Mouse (Mus musculus) limb, embryonic 14.5 days (tissue): Measurements from ENCODE around the gene Olfr922. TPM values are rescaled to one million over a fixed set of nuclear protein-coding genes. Genes with fewer than 3 reads are reported as not detected.

Experiments used
- ATAC-seq: fragments of 200-750 bp; cut with Nextera tagmentation; 2 replicates; pipeline ENCODE4 v1.8.0; 2017; ENCODE audit warnings: low read depth, moderate number of reproducible peaks, moderate TSS enrichment; ENCODE audit not compliant: low FRiP score
- DNase-seq: peaks from one replicate; pipeline ENCODE4 v3.0.0-alpha.2; 2015; ENCODE audit warnings: low spot score
- H3K27ac ChIP-seq: fragments of 300-500 bp; sonication (generic); replicated peaks from 2 replicates; pipeline ENCODE4 v1.5.1; 2014; ENCODE audit warnings: low read depth, mild to moderate bottlenecking, low read length, moderate library complexity, mixed read lengths
- H3K27me3 ChIP-seq: fragments of 300-500 bp; sonication (generic); 2 replicates; pipeline ENCODE4 v1.6.1; 2014; ENCODE audit warnings: low read length, mixed read lengths; ENCODE audit not compliant: control insufficient read depth, insufficient read depth
- H3K36me3 ChIP-seq: fragments of 300-500 bp; sonication (generic); 2 replicates; pipeline ENCODE4 v1.6.1; 2014; ENCODE audit warnings: mild to moderate bottlenecking, low read length, moderate library complexity, mixed read lengths; ENCODE audit not compliant: control insufficient read depth, insufficient read depth
- H3K4me1 ChIP-seq: fragments of 300-500 bp; sonication (generic); 2 replicates; pipeline ENCODE4 v1.6.1; 2014; ENCODE audit warnings: antibody characterized with exemption, low read length, mixed read lengths; ENCODE audit not compliant: control insufficient read depth, insufficient read depth
- H3K4me2 ChIP-seq: fragments of 300-500 bp; sonication (generic); replicated peaks from 2 replicates; pipeline ENCODE4 v1.6.1; 2014; ENCODE audit warnings: low read depth, mild to moderate bottlenecking, low read length, moderate library complexity; ENCODE audit not compliant: severe bottlenecking
- H3K4me3 ChIP-seq: fragments of 300-500 bp; sonication (generic); replicated peaks from 2 replicates; pipeline ENCODE4 v1.5.1; 2014; ENCODE audit warnings: low read length
- H3K9ac ChIP-seq: fragments of 300-500 bp; sonication (generic); 2 replicates; pipeline ENCODE4 v1.6.1; 2014; ENCODE audit warnings: mild to moderate bottlenecking, low read depth, low read length, moderate library complexity; ENCODE audit not compliant: severe bottlenecking
- H3K9me3 ChIP-seq: fragments of 300-500 bp; sonication (generic); 2 replicates; pipeline ENCODE4 v1.6.1; 2016; ENCODE audit warnings: low read length; ENCODE audit not compliant: control insufficient read depth
- POLR2A ChIP-seq: fragments of 200-500 bp; IDR thresholded peaks from 2 replicates; pipeline ENCODE4 v1.8.0; 2012; ENCODE audit warnings: inconsistent platforms, mild to moderate bottlenecking, moderate library complexity, borderline replicate concordance; ENCODE audit not compliant: insufficient read depth, insufficient read length; ENCODE audit errors: extremely low read depth
- WGBS: fragments of 180-500 bp; shearing (Covaris S2); extraction: QIAGEN DNeasy Blood & Tissue Kit; methylation state at CpG from one replicate; pipeline ENCODE4 v1.1.7; 2014; 5-methylcytosine and 5-hydroxymethylcytosine counted together
- polyA plus RNA-seq, 2 experiments: library from polyadenylated mRNA; depleted of rRNA in 1 of 2; stranded (reverse) in 1 of 2; unstranded in 1 of 2; fragments of >200 nt; fragmentation: Nextera tagmentation in 1 of 2; extraction: Ambion mirVana in 1 of 2; gene quantifications; 2 replicates each; pipeline versions ENCODE4 v1.2.1 to v1.2.3; 2012 to 2014

Olfr922 gene
- polyA plus RNA-seq, 2 experiments, result not detected

DNA sequence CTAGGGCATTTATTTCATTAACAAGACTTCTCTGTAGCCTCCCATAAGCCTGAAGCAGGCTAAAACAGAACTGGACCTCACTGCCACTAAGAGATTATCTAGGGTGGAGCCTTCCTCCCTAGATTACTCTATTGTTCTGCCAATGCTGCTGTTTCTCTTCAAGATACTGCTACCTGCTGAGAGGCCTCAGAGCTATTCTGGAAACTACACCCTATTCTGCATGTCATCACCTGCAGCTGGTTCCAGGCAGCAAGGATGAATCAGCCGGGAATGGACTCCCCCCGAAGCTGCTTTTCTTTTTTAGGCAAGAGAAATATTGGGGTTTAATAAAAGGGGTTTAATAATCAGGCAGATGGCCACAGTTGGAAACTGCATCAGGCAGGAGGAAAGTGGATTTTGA lies 18.6 kb downstream of the Olfr922 start:
- Histone ChIP-seq H3K27me3 (no peaks in the 10 kb centered on the region), H3K9me3 (no peaks in the 10 kb centered on the region), H3K9ac (no peak overlapping the region), H3K4me1 (no peaks in the 10 kb centered on the region), H3K27ac (no peak overlapping the region), H3K4me2 (no peak overlapping the region), H3K4me3 (no peak overlapping the region), H3K36me3 (no peaks in the 10 kb centered on the region)
- no peak for ATAC-seq
- 81% methylated on average over 2 of the region's 2 CpGs for WGBS
- no peak for DNase-seq
- TF ChIP-seq POLR2A, result no peak

DNA sequence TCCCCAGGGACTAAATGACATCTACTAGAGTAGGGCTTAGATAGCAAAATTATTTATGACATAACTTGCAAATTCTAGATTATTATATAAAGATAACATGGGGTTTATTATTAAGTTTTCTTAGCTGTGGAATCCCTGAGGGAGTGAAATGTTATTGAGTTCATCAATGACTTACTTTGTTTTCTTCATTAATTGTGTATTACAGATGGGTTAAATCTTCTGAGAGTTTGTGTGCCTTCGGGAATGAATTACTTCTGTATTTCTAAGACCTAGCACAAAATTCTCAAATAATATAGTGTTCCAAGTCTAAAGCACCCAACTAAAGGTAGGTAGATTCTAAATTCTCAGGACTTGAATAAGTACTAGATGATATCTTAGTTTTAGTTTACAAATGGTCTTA lies 29.7 kb downstream of the Olfr922 start, which contains the start of gene Olfr924:
Gene Olfr924 (plus strand): TSS at position 301 of the 400 bp plus-strand sequence.
- Histone ChIP-seq H3K9ac (no peak within 1 kb of the TSS), H3K4me2 (no peak within 1 kb of the TSS), H3K4me1 (no peaks in the 10 kb centered on the region), H3K36me3 (no peaks in the 10 kb centered on the region), H3K4me3 (no peak within 1 kb of the TSS), H3K9me3 (no peaks in the 10 kb centered on the region), H3K27me3 (no peaks in the 10 kb centered on the region), H3K27ac (no peak within 1 kb of the TSS)
- TF ChIP-seq POLR2A, result no peak
- WGBS, result 83% methylated on average over 1 of the region's 1 CpGs
- DNase-seq (no peak), ATAC-seq (no peak)

DNA sequence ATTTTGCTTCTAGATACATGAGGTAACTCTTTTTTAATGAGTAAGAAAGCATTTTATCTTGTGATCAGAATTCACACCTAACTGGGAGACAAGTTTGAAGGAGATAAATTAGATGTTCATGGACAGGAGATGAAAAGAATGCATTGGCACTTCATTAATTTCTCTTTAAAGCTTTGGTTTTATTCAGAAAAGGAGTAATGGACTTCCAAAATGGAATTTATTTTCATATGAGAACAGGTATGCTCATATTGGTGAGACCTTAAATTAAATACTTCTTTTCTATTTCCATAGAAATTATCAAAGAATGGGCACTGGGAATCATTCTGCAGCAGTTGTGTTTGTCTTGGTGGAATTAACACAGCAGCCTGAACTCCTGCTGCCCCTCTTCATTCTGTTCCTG lies 40.3 kb downstream of the Olfr922 start, which contains the start of gene Olfr26:
Gene Olfr26 (plus strand): TSS at position 301 of the 400 bp plus-strand sequence.
- no peak for TF ChIP-seq POLR2A
- Histone ChIP-seq H3K9me3 (no peaks in the 10 kb centered on the region), H3K9ac (no peak within 1 kb of the TSS), H3K4me3 (no peak within 1 kb of the TSS), H3K4me2 (no peak within 1 kb of the TSS), H3K36me3 (no peaks in the 10 kb centered on the region), H3K4me1 (no peaks in the 10 kb centered on the region), H3K27me3 (no peaks in the 10 kb centered on the region), H3K27ac (no peak within 1 kb of the TSS)
- no peak for ATAC-seq
- no peak for DNase-seq

Other genes starting within 250 kb of the Olfr922 start
- not detected in 2 replicates for gene Olfr912, start 234.4 kb upstream of the Olfr922 start, polyA plus RNA-seq (2012; rRNA removed)
- gene Olfr912, start 234.4 kb upstream of the Olfr922 start, polyA plus RNA-seq (2014; fragmentation: Nextera tagmentation; extraction: Ambion mirVana), result not detected in 2 replicates
- gene Olfr913, start 221.9 kb upstream of the Olfr922 start, polyA plus RNA-seq (2012; rRNA removed), result not detected in 2 replicates
- gene Olfr913, start 221.9 kb upstream of the Olfr922 start, polyA plus RNA-seq (2014; fragmentation: Nextera tagmentation; extraction: Ambion mirVana), result not detected in 2 replicates
- gene Olfr914, start 209.5 kb upstream of the Olfr922 start, polyA plus RNA-seq (2012; rRNA removed), result not detected in 2 replicates
- gene Olfr914, start 209.5 kb upstream of the Olfr922 start, polyA plus RNA-seq (2014; fragmentation: Nextera tagmentation; extraction: Ambion mirVana), result not detected in 2 replicates
- gene Olfr916, start 154.7 kb upstream of the Olfr922 start, polyA plus RNA-seq (2012; rRNA removed), result not detected in 2 replicates
- gene Olfr916, start 154.7 kb upstream of the Olfr922 start, polyA plus RNA-seq (2014; fragmentation: Nextera tagmentation; extraction: Ambion mirVana), result not detected in 2 replicates
- gene Olfr917, start 148.8 kb upstream of the Olfr922 start, polyA plus RNA-seq (2012; rRNA removed), result not detected in 2 replicates
- gene Olfr917, start 148.8 kb upstream of the Olfr922 start, polyA plus RNA-seq (2014; fragmentation: Nextera tagmentation; extraction: Ambion mirVana), result not detected in 2 replicates
- gene Olfr918, start 140.0 kb upstream of the Olfr922 start, polyA plus RNA-seq (2012; rRNA removed), result not detected in 2 replicates
- not detected in 2 replicates for gene Olfr918, start 140.0 kb upstream of the Olfr922 start, polyA plus RNA-seq (2014; fragmentation: Nextera tagmentation; extraction: Ambion mirVana)
- gene Olfr919, start 110.9 kb upstream of the Olfr922 start, polyA plus RNA-seq (2012; rRNA removed), result not detected in 2 replicates
- gene Olfr919, start 110.9 kb upstream of the Olfr922 start, polyA plus RNA-seq (2014; fragmentation: Nextera tagmentation; extraction: Ambion mirVana), result not detected in 2 replicates
- gene Vwa5a, start 96.3 kb upstream of the Olfr922 start, polyA plus RNA-seq (2012; rRNA removed), result 19.1 and 20.6 TPM in 2 replicates
- gene Vwa5a, start 96.3 kb upstream of the Olfr922 start, polyA plus RNA-seq (2014; fragmentation: Nextera tagmentation; extraction: Ambion mirVana), result 26.2 and 28.6 TPM in 2 replicates
- 0.09 and 0.10 TPM in 2 replicates for gene Olfr920, start 62.3 kb upstream of the Olfr922 start, polyA plus RNA-seq (2012; rRNA removed)
- gene Olfr920, start 62.3 kb upstream of the Olfr922 start, polyA plus RNA-seq (2014; fragmentation: Nextera tagmentation; extraction: Ambion mirVana), result 0.03 and 0.07 TPM in 2 replicates
- gene Olfr921, start 41.5 kb upstream of the Olfr922 start, polyA plus RNA-seq (2012; rRNA removed), result 0.09 TPM in 1 of 2 replicates, not detected in the other
- gene Olfr921, start 41.5 kb upstream of the Olfr922 start, polyA plus RNA-seq (2014; fragmentation: Nextera tagmentation; extraction: Ambion mirVana), result not detected in 2 replicates
- not detected in 2 replicates for gene Olfr923, start 11.9 kb downstream of the Olfr922 start, polyA plus RNA-seq (2012; rRNA removed)
- gene Olfr923, start 11.9 kb downstream of the Olfr922 start, polyA plus RNA-seq (2014; fragmentation: Nextera tagmentation; extraction: Ambion mirVana), result not detected in 2 replicates
- gene Olfr924, start 29.8 kb downstream of the Olfr922 start, polyA plus RNA-seq (2012; rRNA removed), result not detected in 2 replicates
- not detected in 2 replicates for gene Olfr924, start 29.8 kb downstream of the Olfr922 start, polyA plus RNA-seq (2014; fragmentation: Nextera tagmentation; extraction: Ambion mirVana)
- not detected in 2 replicates for gene Olfr26, start 40.4 kb downstream of the Olfr922 start, polyA plus RNA-seq (2012; rRNA removed)
- not detected in 2 replicates for gene Olfr26, start 40.4 kb downstream of the Olfr922 start, polyA plus RNA-seq (2014; fragmentation: Nextera tagmentation; extraction: Ambion mirVana)
- gene Olfr926, start 62.5 kb downstream of the Olfr922 start, polyA plus RNA-seq (2012; rRNA removed), result not detected in 2 replicates
- gene Olfr926, start 62.5 kb downstream of the Olfr922 start, polyA plus RNA-seq (2014; fragmentation: Nextera tagmentation; extraction: Ambion mirVana), result not detected in 2 replicates
- gene Olfr930, start 115.2 kb downstream of the Olfr922 start, polyA plus RNA-seq (2012; rRNA removed), result not detected in 2 replicates
- gene Olfr930, start 115.2 kb downstream of the Olfr922 start, polyA plus RNA-seq (2014; fragmentation: Nextera tagmentation; extraction: Ambion mirVana), result not detected in 2 replicates
- not detected in 2 replicates for gene Olfr933, start 157.7 kb downstream of the Olfr922 start, polyA plus RNA-seq (2012; rRNA removed)
- gene Olfr933, start 157.7 kb downstream of the Olfr922 start, polyA plus RNA-seq (2014; fragmentation: Nextera tagmentation; extraction: Ambion mirVana), result not detected in 2 replicates
- gene Olfr934, start 173.7 kb downstream of the Olfr922 start, polyA plus RNA-seq (2012; rRNA removed), result not detected in 2 replicates
- gene Olfr934, start 173.7 kb downstream of the Olfr922 start, polyA plus RNA-seq (2014; fragmentation: Nextera tagmentation; extraction: Ambion mirVana), result not detected in 2 replicates
- not detected in 2 replicates for gene Olfr935, start 185.1 kb downstream of the Olfr922 start, polyA plus RNA-seq (2012; rRNA removed)
- gene Olfr935, start 185.1 kb downstream of the Olfr922 start, polyA plus RNA-seq (2014; fragmentation: Nextera tagmentation; extraction: Ambion mirVana), result not detected in 2 replicates
- gene Olfr146, start 208.8 kb downstream of the Olfr922 start, polyA plus RNA-seq (2012; rRNA removed), result not detected in 2 replicates
- not detected in 2 replicates for gene Olfr146, start 208.8 kb downstream of the Olfr922 start, polyA plus RNA-seq (2014; fragmentation: Nextera tagmentation; extraction: Ambion mirVana)